Mouse (Mus musculus) MEL (cell line): ENCODE data around the gene Cog6. TPM values are rescaled to one million over a fixed set of nuclear protein-coding genes. Genes with fewer than 3 reads are reported as not detected.

Experiments used
- DNase-seq: peaks from one replicate; pipeline ENCODE4 v3.0.0; 2011; ENCODE audit warnings: low read depth, low spot score
- H3K27ac ChIP-seq: 2 replicates; pipeline ENCODE4 v1.5.1; 2012; ENCODE audit warnings: low read depth, mild to moderate bottlenecking, control low read depth, low read length, moderate library complexity; ENCODE audit not compliant: control insufficient read depth
- H3K27me3 ChIP-seq, 2 experiments: fragments of 150-350 bp in 1 of 2; sonication (generic) in 1 of 2; 2 replicates each; pipeline ENCODE4 v1.6.1; 2012; ENCODE audit warnings: low read length in 2 of 2, mild to moderate bottlenecking in 2 of 2, improper control_type of control experiment in 1 of 2, moderate library complexity in 1 of 2; ENCODE audit not compliant: insufficient read depth in 2 of 2, control insufficient read depth in 1 of 2
- H3K36me3 ChIP-seq, 2 experiments: 2 replicates each; pipeline ENCODE4 v1.6.1; 2012 to 2014; ENCODE audit warnings: low read length in 2 of 2, improper control_type of control experiment in 1 of 2, inconsistent platforms in 1 of 2, mild to moderate bottlenecking in 1 of 2; ENCODE audit not compliant: insufficient read depth in 2 of 2, control insufficient read depth in 1 of 2
- H3K4me1 ChIP-seq, 2 experiments: fragments of 150-350 bp in 1 of 2; sonication (generic) in 1 of 2; 2 replicates each; pipeline ENCODE4 v1.6.1; 2012; ENCODE audit warnings: low read length in 2 of 2, improper control_type of control experiment in 1 of 2, mild to moderate bottlenecking in 1 of 2; ENCODE audit not compliant: insufficient read depth in 2 of 2, control insufficient read depth in 1 of 2
- H3K4me3 ChIP-seq, 2 experiments: fragments of 150-350 bp in 1 of 2; sonication (generic) in 1 of 2; 2 replicates each; pipeline ENCODE4 v1.5.1; 2012; ENCODE audit warnings: low read depth in 2 of 2, low read length in 2 of 2, mild to moderate bottlenecking in 2 of 2, moderate library complexity in 2 of 2, control low read depth in 1 of 2, improper control_type of control experiment in 1 of 2; ENCODE audit not compliant: control insufficient read depth in 1 of 2, insufficient read depth in 1 of 2
- H3K79me2 ChIP-seq: 2 replicates; pipeline ENCODE4 v1.6.1; 2012; ENCODE audit warnings: mild to moderate bottlenecking, low read length, moderate library complexity; ENCODE audit not compliant: control insufficient read depth, poor library complexity, insufficient read depth
- H3K9ac ChIP-seq: 2 replicates; pipeline ENCODE4 v1.6.1; 2012; ENCODE audit warnings: low read depth, mild to moderate bottlenecking, control low read depth, low read length, moderate library complexity; ENCODE audit not compliant: control insufficient read depth, poor library complexity, severe bottlenecking
- H3K9me3 ChIP-seq: fragments of 150-350 bp; sonication (generic); replicated peaks from 2 replicates; pipeline ENCODE4 v1.6.1; 2012; ENCODE audit warnings: mild to moderate bottlenecking, low read length, improper control_type of control experiment, moderate library complexity; ENCODE audit not compliant: insufficient read depth
- CHD1 ChIP-seq: IDR thresholded peaks from 2 replicates; pipeline ENCODE4 v1.6.1; 2012; ENCODE audit warnings: low read depth, mild to moderate bottlenecking, inconsistent platforms, low read length, improper control_type of control experiment
- GABPA ChIP-seq: IDR thresholded peaks from 2 replicates; pipeline ENCODE4 v1.6.1; 2012; ENCODE audit warnings: low read depth, mild to moderate bottlenecking, inconsistent platforms, low read length, improper control_type of control experiment, moderate library complexity
- MAX ChIP-seq: IDR thresholded peaks from 2 replicates; pipeline ENCODE4 v1.6.1; 2011; ENCODE audit warnings: low read length, improper control_type of control experiment
- MAZ ChIP-seq: IDR thresholded peaks from 2 replicates; pipeline ENCODE4 v1.6.1; 2012; ENCODE audit warnings: low read depth, mild to moderate bottlenecking, inconsistent platforms, low read length, improper control_type of control experiment
- MXI1 ChIP-seq: IDR thresholded peaks from 2 replicates; pipeline ENCODE4 v1.6.1; 2011; ENCODE audit warnings: mild to moderate bottlenecking, low read depth, low read length, improper control_type of control experiment
- NRF1 ChIP-seq: IDR thresholded peaks from 2 replicates; pipeline ENCODE4 v1.6.1; 2014; ENCODE audit warnings: low read depth, mild to moderate bottlenecking, inconsistent platforms, low read length, improper control_type of control experiment, moderate library complexity; ENCODE audit not compliant: poor library complexity, insufficient read depth, severe bottlenecking
- POLR2AphosphoS5 ChIP-seq: IDR thresholded peaks from 2 replicates; pipeline ENCODE4 v1.6.1; 2012; ENCODE audit warnings: low read depth, borderline replicate concordance, mild to moderate bottlenecking, inconsistent platforms, low read length, moderate library complexity, mixed read lengths
- RCOR1 ChIP-seq: IDR thresholded peaks from 2 replicates; pipeline ENCODE4 v1.6.1; 2012; ENCODE audit warnings: low read depth, mild to moderate bottlenecking, inconsistent platforms, low read length, improper control_type of control experiment
- SMC3 ChIP-seq: IDR thresholded peaks from 2 replicates; pipeline ENCODE4 v1.6.1; 2011; ENCODE audit warnings: low read depth, low read length, improper control_type of control experiment
- TBP ChIP-seq: IDR thresholded peaks from 2 replicates; pipeline ENCODE4 v1.8.0; 2011; ENCODE audit warnings: low read depth, low read length, improper control_type of control experiment
- UBTF ChIP-seq: IDR thresholded peaks from 2 replicates; pipeline ENCODE4 v1.6.1; 2012; ENCODE audit warnings: low read depth, mild to moderate bottlenecking, inconsistent platforms, low read length, improper control_type of control experiment, moderate library complexity, borderline replicate concordance; ENCODE audit not compliant: insufficient read depth
- USF1 ChIP-seq: IDR thresholded peaks from 2 replicates; pipeline ENCODE4 v1.6.1; 2014; ENCODE audit warnings: low read depth, mild to moderate bottlenecking, inconsistent platforms, low read length, improper control_type of control experiment, moderate library complexity
- USF2 ChIP-seq, 2 experiments: IDR thresholded peaks; 2 replicates each; pipeline ENCODE4 v1.6.1; 2011 to 2012; ENCODE audit warnings: improper control_type of control experiment in 2 of 2, low read length in 2 of 2, borderline replicate concordance in 1 of 2, inconsistent platforms in 1 of 2, low read depth in 1 of 2, mild to moderate bottlenecking in 1 of 2; ENCODE audit not compliant: insufficient read depth in 1 of 2
- ZKSCAN1 ChIP-seq: IDR thresholded peaks from 2 replicates; pipeline ENCODE4 v1.6.1; 2012; ENCODE audit warnings: low read depth, mild to moderate bottlenecking, inconsistent platforms, low read length, improper control_type of control experiment, moderate library complexity
- ZMIZ1 ChIP-seq: IDR thresholded peaks from 2 replicates; pipeline ENCODE4 v1.6.1; 2012; ENCODE audit warnings: low read depth, mild to moderate bottlenecking, inconsistent platforms, low read length, improper control_type of control experiment, moderate library complexity
- ZNF384 ChIP-seq: IDR thresholded peaks from 2 replicates; pipeline ENCODE4 v1.6.1; 2012; ENCODE audit warnings: low read depth, mild to moderate bottlenecking, inconsistent platforms, low read length, improper control_type of control experiment
- polyA plus RNA-seq, 2 experiments: library from polyadenylated mRNA; stranded (reverse) in 1 of 2; unstranded in 1 of 2; fragments of >175 nt in 1 of 2; fragments of >200 nt in 1 of 2; gene quantifications; 2 replicates each; pipeline versions ENCODE4 v1.2.1 to v1.2.4; 2012; ENCODE audit warnings: low replicate concordance in 2 of 2, low read depth in 1 of 2; ENCODE audit not compliant: insufficient read length in 2 of 2, insufficient read depth in 1 of 2, missing spikeins in 1 of 2
- total RNA-seq: library from RNA; depleted of rRNA; stranded (reverse); fragments of 300-350 nt; gene quantifications from 2 replicates; pipeline ENCODE4 v1.2.3, GENCODE M21; 2012

The Cog6 gene
- total and polyA plus RNA-seq, 3 experiments: 15.6 to 21.6 TPM; not detected in 1

DNA sequence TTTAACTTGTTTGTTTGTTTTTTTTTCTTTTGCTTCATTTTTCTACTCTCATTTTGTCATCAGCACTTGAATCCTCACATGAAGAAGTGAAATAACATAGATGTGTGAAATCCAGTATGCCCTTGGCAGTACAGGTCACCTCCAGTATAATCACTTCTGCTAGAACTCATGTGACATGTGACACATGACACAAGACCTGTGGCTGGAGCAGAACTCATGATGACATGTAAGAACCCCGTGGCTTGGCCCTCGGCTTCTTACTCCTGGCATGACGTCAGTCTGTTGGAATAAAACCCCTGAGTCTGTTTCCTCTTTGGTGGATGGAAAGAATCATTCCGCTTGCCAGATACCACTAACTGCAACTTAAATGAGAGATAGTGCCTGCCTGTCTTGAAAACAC lies 10.3 kb upstream of the Cog6 start:
- Histone ChIP-seq H3K27ac (no peak overlapping the region), H3K4me3 (no peak overlapping the region), H3K4me1 (peaks cover 0 to 9% of the 10 kb centered on the region in 2 experiments; a peak in 2 of 4 replicates), H3K9ac (no peak overlapping the region), H3K9me3 (no peaks in the 10 kb centered on the region), H3K79me2 (no peaks in the 10 kb centered on the region), H3K27me3 (no peaks in the 10 kb centered on the region; a peak in 3 of 4 replicates), H3K36me3 (peaks cover 0 to 3% of the 10 kb centered on the region in 2 experiments; a peak in 1 of 4 replicates)
- no peak for TF ChIP-seq CHD1
- TF ChIP-seq NRF1: no peak
- TF ChIP-seq MAX: no peak
- TF ChIP-seq MAZ: no peak
- no peak for TF ChIP-seq ZMIZ1
- no peak for TF ChIP-seq GABPA
- no peak for TF ChIP-seq ZNF384
- TF ChIP-seq TBP: no peak
- no peak for TF ChIP-seq POLR2AphosphoS5
- TF ChIP-seq MXI1: no peak
- TF ChIP-seq USF1: no peak
- TF ChIP-seq RCOR1: no peak
- no peak for TF ChIP-seq ZKSCAN1
- no peak for TF ChIP-seq USF2 (IDR thresholded peaks at IDR 0.05; ENCODE audit: borderline replicate concordance in 1 of 2, insufficient read depth in 1 of 2, low read depth in 1 of 2, low read length in 2 of 2)
- TF ChIP-seq SMC3: no peak
- no peak for DNase-seq

DNA sequence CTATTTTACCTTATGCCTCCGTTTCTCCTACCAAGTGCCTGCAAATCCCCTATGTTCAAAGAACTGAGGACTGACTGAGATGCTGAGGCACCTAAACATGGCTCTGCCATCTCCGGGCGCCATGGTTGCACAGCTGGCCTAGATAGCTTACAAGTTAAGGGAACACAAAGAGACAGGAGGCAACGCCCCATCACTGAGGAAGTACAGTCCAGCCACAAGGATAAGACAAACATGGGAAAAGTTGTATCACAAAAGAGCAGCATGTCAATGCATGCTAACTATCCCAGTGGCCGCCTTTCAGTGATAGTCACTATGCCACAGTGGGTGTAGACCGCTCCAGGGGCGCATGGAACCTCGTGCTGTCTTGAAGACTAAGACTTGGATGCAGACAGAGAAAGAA lies 9.6 kb downstream of the Cog6 start:
- no peak for TF ChIP-seq UBTF
- no peak for TF ChIP-seq CHD1
- no peaks in the 10 kb centered on the region for H3K27me3 ChIP-seq
- H3K36me3 ChIP-seq: no peaks in the 10 kb centered on the region; a peak in 2 of 4 replicates
- no peaks in the 10 kb centered on the region for H3K9me3 ChIP-seq
- H3K4me3 ChIP-seq: no peak overlapping the region
- no peak overlapping the region for H3K27ac ChIP-seq
- no peak overlapping the region for H3K9ac ChIP-seq
- no peaks in the 10 kb centered on the region for H3K4me1 ChIP-seq
- no peak for DNase-seq
- no peaks in the 10 kb centered on the region for H3K79me2 ChIP-seq
